Mouse (Mus musculus) neural tube, embryonic 15.5 days (tissue): ENCODE measurements at regions not wholly inside any gene's neighbourhood (a gene's known extent, or its start where the extent isn't known, plus 50 kb on each side); places are given as distances from the start of the nearest gene placed in this dataset.

ENCODE experiments used
- ATAC-seq: fragments of 200-750 bp; cut with Nextera tagmentation; 2 replicates; pipeline ENCODE4 v1.8.0; 2017; ENCODE audit warnings: mild to moderate bottlenecking, moderate TSS enrichment, moderate library complexity; ENCODE audit not compliant: low FRiP score
- H3K27ac ChIP-seq: fragments of 300-500 bp; sonication (generic); replicated peaks from 2 replicates; pipeline ENCODE4 v1.5.1; 2015; ENCODE audit warnings: mild to moderate bottlenecking, inconsistent platforms
- H3K27me3 ChIP-seq: fragments of 300-500 bp; sonication (generic); replicated peaks from 2 replicates; pipeline ENCODE4 v1.6.1; 2015; ENCODE audit warnings: inconsistent platforms
- H3K36me3 ChIP-seq: fragments of 300-500 bp; sonication (generic); 2 replicates; pipeline ENCODE4 v1.6.1; 2015; ENCODE audit warnings: inconsistent platforms
- H3K4me1 ChIP-seq: fragments of 300-500 bp; sonication (generic); 2 replicates; pipeline ENCODE4 v1.6.1; 2015; ENCODE audit warnings: inconsistent platforms
- H3K4me2 ChIP-seq: fragments of 300-500 bp; sonication (generic); 2 replicates; pipeline ENCODE4 v1.6.1; 2015; ENCODE audit warnings: inconsistent platforms, mild to moderate bottlenecking, moderate library complexity
- H3K4me3 ChIP-seq: fragments of 300-500 bp; sonication (generic); replicated peaks from 2 replicates; pipeline ENCODE4 v1.5.1; 2015; ENCODE audit warnings: mild to moderate bottlenecking, inconsistent platforms
- H3K9ac ChIP-seq: fragments of 300-500 bp; sonication (generic); replicated peaks from 2 replicates; pipeline ENCODE4 v1.6.1; 2015; ENCODE audit warnings: mild to moderate bottlenecking, inconsistent platforms
- H3K9me3 ChIP-seq: fragments of 300-500 bp; sonication (generic); replicated peaks from 2 replicates; pipeline ENCODE4 v1.6.1; 2016; ENCODE audit warnings: inconsistent platforms
- WGBS: fragments of 180-500 bp; shearing (Covaris S2); methylation state at CpG from one replicate; pipeline ENCODE4 v1.1.7; 2015; ENCODE audit warnings: mixed read lengths; 5-methylcytosine and 5-hydroxymethylcytosine counted together

GRCm38 (mm10) chr2:103848923-103849700 is 51.7 kb upstream of the Caprin1 start:
- no peak overlapping the region for H3K4me3 ChIP-seq
- no peak for ATAC-seq
- H3K36me3 ChIP-seq = no peaks in the 10 kb centered on the region
- no peaks in the 10 kb centered on the region for H3K4me1 ChIP-seq
- H3K9ac ChIP-seq = no peak overlapping the region
- no peak overlapping the region for H3K27ac ChIP-seq
- H3K9me3 ChIP-seq = no peaks in the 10 kb centered on the region
- no peaks in the 10 kb centered on the region for H3K27me3 ChIP-seq
- 80% methylated on average over 9 of the region's 9 CpGs for WGBS
- no peak overlapping the region for H3K4me2 ChIP-seq

- Histone ChIP-seq H3K4me1 (no peaks in the 10 kb centered on the region), H3K27me3 (no peaks in the 10 kb centered on the region), H3K4me3 (no peak overlapping the region), H3K36me3 (no peaks in the 10 kb centered on the region), H3K9ac (no peak overlapping the region), H3K27ac (no peak overlapping the region), H3K9me3 (no peaks in the 10 kb centered on the region), H3K4me2 (no peak overlapping the region)
- WGBS = 91% methylated on average over 9 of the region's 9 CpGs
- ATAC-seq = no peak
Measured at GRCm38 (mm10) chr2:103849766-103850530, 52.5 kb upstream of the Caprin1 start.

GRCm38 (mm10) chr2:103850531-103850816 is 53.0 kb upstream of the Caprin1 start:
- ATAC-seq = no peak
- 88% methylated on average over 5 of the region's 5 CpGs for WGBS
- H3K9ac ChIP-seq = no peak overlapping the region

GRCm38 (mm10) chr2:103851171-103851570 is 53.7 kb upstream of the Caprin1 start:
- H3K4me1 ChIP-seq = no peaks in the 10 kb centered on the region
- no peak overlapping the region for H3K27ac ChIP-seq
- H3K9me3 ChIP-seq = no peaks in the 10 kb centered on the region
- no peaks in the 10 kb centered on the region for H3K36me3 ChIP-seq
- WGBS = 83% methylated on average over 3 of the region's 3 CpGs
- H3K4me3 ChIP-seq = no peak overlapping the region
- H3K9ac ChIP-seq = no peak overlapping the region
- ATAC-seq = no peak
- H3K27me3 ChIP-seq = no peaks in the 10 kb centered on the region
- no peak overlapping the region for H3K4me2 ChIP-seq

More at GRCm38 (mm10) chr2:103850531-103850816, 53.0 kb upstream of the Caprin1 start:
- Histone ChIP-seq H3K4me1 (no peaks in the 10 kb centered on the region), H3K4me2 (no peak overlapping the region), H3K27ac (no peak overlapping the region), H3K27me3 (no peaks in the 10 kb centered on the region), H3K4me3 (no peak overlapping the region), H3K9me3 (no peaks in the 10 kb centered on the region), H3K36me3 (no peaks in the 10 kb centered on the region)

- no peaks in the 10 kb centered on the region for H3K4me1 ChIP-seq
- ATAC-seq = no peak
- 81% methylated on average over 8 of the region's 8 CpGs for WGBS
Measured at GRCm38 (mm10) chr2:103861226-103861625, 63.8 kb upstream of the Caprin1 start.

GRCm38 (mm10) chr2:103864254-103864653 is 66.8 kb upstream of the Caprin1 start:
- Histone ChIP-seq H3K36me3 (no peaks in the 10 kb centered on the region), H3K9me3 (no peaks in the 10 kb centered on the region), H3K4me2 (no peak overlapping the region), H3K9ac (no peak overlapping the region), H3K4me3 (no peak overlapping the region), H3K27me3 (no peaks in the 10 kb centered on the region; the same call in 1 of the 2 replicates), H3K4me1 (no peaks in the 10 kb centered on the region), H3K27ac (no peak overlapping the region)
- WGBS = 75% methylated on average over 2 of the region's 2 CpGs
- ATAC-seq = no peak

More at GRCm38 (mm10) chr2:103861226-103861625, 63.8 kb upstream of the Caprin1 start:
- H3K4me3 ChIP-seq = no peak overlapping the region
- H3K9me3 ChIP-seq = no peaks in the 10 kb centered on the region
- no peak overlapping the region for H3K4me2 ChIP-seq
- H3K36me3 ChIP-seq = no peaks in the 10 kb centered on the region
- H3K27ac ChIP-seq = no peak overlapping the region
- H3K27me3 ChIP-seq = no peaks in the 10 kb centered on the region; the same call in 1 of the 2 replicates
- H3K9ac ChIP-seq = no peak overlapping the region

- Histone ChIP-seq H3K27ac (no peak overlapping the region), H3K4me2 (no peak overlapping the region), H3K9ac (no peak overlapping the region), H3K9me3 (no peaks in the 10 kb centered on the region), H3K4me1 (no peaks in the 10 kb centered on the region), H3K4me3 (no peak overlapping the region), H3K36me3 (no peaks in the 10 kb centered on the region), H3K27me3 (no peaks in the 10 kb centered on the region; the same call in 1 of the 2 replicates)
- ATAC-seq = no peak; the same call in 1 of the 2 replicates
- WGBS = 77% methylated on average over 4 of the region's 4 CpGs
Measured at GRCm38 (mm10) chr2:103865319-103866171, 68.1 kb upstream of the Caprin1 start.

- no peak overlapping the region for H3K9ac ChIP-seq
- no peaks in the 10 kb centered on the region for H3K36me3 ChIP-seq
- no peak overlapping the region for H3K4me2 ChIP-seq
- H3K27ac ChIP-seq = no peak overlapping the region
- H3K9me3 ChIP-seq = no peaks in the 10 kb centered on the region
- WGBS = 69% methylated on average over 14 of the region's 14 CpGs
- H3K27me3 ChIP-seq = no peaks in the 10 kb centered on the region; the same call in 1 of the 2 replicates
- H3K4me1 ChIP-seq = peaks cover 10% of the 10 kb centered on the region
- no peak overlapping the region for H3K4me3 ChIP-seq
- no peak for ATAC-seq
Measured at GRCm38 (mm10) chr2:103867241-103867957, 70.0 kb upstream of the Caprin1 start.

- Histone ChIP-seq H3K9ac (no peak overlapping the region), H3K4me3 (no peak overlapping the region), H3K27me3 (no peaks in the 10 kb centered on the region; the same call in 1 of the 2 replicates), H3K9me3 (no peaks in the 10 kb centered on the region), H3K27ac (no peak overlapping the region), H3K36me3 (no peaks in the 10 kb centered on the region), H3K4me1 (peaks cover 11% of the 10 kb centered on the region), H3K4me2 (no peak overlapping the region)
- ATAC-seq = no peak
- 81% methylated on average over 13 of the region's 13 CpGs for WGBS
Measured at GRCm38 (mm10) chr2:103867958-103868330, 70.5 kb upstream of the Caprin1 start.

- WGBS = 64% methylated on average over 7 of the region's 7 CpGs
- no peaks in the 10 kb centered on the region for H3K9me3 ChIP-seq
Measured at GRCm38 (mm10) chr2:103868655-103869054, 71.2 kb upstream of the Caprin1 start.

More at GRCm38 (mm10) chr2:103868655-103869054, 71.2 kb upstream of the Caprin1 start:
- H3K4me2 ChIP-seq = no peak overlapping the region
- no peak for ATAC-seq
- no peak overlapping the region for H3K9ac ChIP-seq
- H3K27me3 ChIP-seq = no peaks in the 10 kb centered on the region; the same call in 1 of the 2 replicates
- peaks cover 11% of the 10 kb centered on the region for H3K4me1 ChIP-seq
- H3K36me3 ChIP-seq = no peaks in the 10 kb centered on the region
- no peak overlapping the region for H3K4me3 ChIP-seq
- H3K27ac ChIP-seq = no peak overlapping the region
